Mouse (Mus musculus) ovary, postnatal 10 days (tissue): ENCODE results near the gene Cbx7.

ENCODE experiments used
- DNase-seq: peaks from one replicate; pipeline ENCODE4 v3.0.0; 2022; ENCODE audit warnings: low spot score

Cbx7 gene

GRCm38 (mm10) chr15:79894343-79894742, 76.6 kb downstream of the Cbx7 start:
- DNase-seq, result no peak

- no peak for DNase-seq
These were observed 77.1 kb downstream of the Cbx7 start for GRCm38 (mm10) chr15:79893824-79894123.

GRCm38 (mm10) chr15:79892995-79893823, 77.7 kb downstream of the Cbx7 start:
- no peak for DNase-seq

GRCm38 (mm10) chr15:79892213-79892541, 78.7 kb downstream of the Cbx7 start:
- peak; percentile 28 for DNase-seq

- peak; percentile 31 for DNase-seq
These were observed 79.3 kb downstream of the Cbx7 start, which contains the start of gene Apobec3 for GRCm38 (mm10) chr15:79891436-79892212. Gene Apobec3 (plus strand): TSS chr15:79891659.

GRCm38 (mm10) chr15:79884820-79885219, 86.1 kb downstream of the Cbx7 start:
- no peak for DNase-seq

GRCm38 (mm10) chr15:79883352-79883822, 87.5 kb downstream of the Cbx7 start:
- peak; percentile 90 for DNase-seq

GRCm38 (mm10) chr15:79882623-79883267, 88.2 kb downstream of the Cbx7 start:
- no peak for DNase-seq

- no peak for DNase-seq
These were observed 90.4 kb downstream of the Cbx7 start for GRCm38 (mm10) chr15:79880477-79880876.

GRCm38 (mm10) chr15:79879319-79879718, 91.6 kb downstream of the Cbx7 start:
- DNase-seq, result peak; percentile 58

GRCm38 (mm10) chr15:79878725-79879136, 92.2 kb downstream of the Cbx7 start:
- DNase-seq, result no peak

- DNase-seq, result no peak
These were observed 95.5 kb downstream of the Cbx7 start for GRCm38 (mm10) chr15:79875261-79875995.

GRCm38 (mm10) chr15:79873995-79874394, 96.9 kb downstream of the Cbx7 start:
- no peak for DNase-seq

- no peak for DNase-seq
These were observed 97.4 kb downstream of the Cbx7 start for GRCm38 (mm10) chr15:79873545-79873944.

GRCm38 (mm10) chr15:79867260-79868002, 103.5 kb downstream of the Cbx7 start:
- no peak for DNase-seq
